Mouse (Mus musculus): ENCODE measurements around the gene Rrp12. TPM values are rescaled to one million over a fixed set of nuclear protein-coding genes. Genes with fewer than 3 reads are reported as not detected.

The Rrp12 gene
- polyA plus RNA-seq (2012; rRNA removed) = 2.4 and 3.0 TPM in 2 replicates

DNA sequence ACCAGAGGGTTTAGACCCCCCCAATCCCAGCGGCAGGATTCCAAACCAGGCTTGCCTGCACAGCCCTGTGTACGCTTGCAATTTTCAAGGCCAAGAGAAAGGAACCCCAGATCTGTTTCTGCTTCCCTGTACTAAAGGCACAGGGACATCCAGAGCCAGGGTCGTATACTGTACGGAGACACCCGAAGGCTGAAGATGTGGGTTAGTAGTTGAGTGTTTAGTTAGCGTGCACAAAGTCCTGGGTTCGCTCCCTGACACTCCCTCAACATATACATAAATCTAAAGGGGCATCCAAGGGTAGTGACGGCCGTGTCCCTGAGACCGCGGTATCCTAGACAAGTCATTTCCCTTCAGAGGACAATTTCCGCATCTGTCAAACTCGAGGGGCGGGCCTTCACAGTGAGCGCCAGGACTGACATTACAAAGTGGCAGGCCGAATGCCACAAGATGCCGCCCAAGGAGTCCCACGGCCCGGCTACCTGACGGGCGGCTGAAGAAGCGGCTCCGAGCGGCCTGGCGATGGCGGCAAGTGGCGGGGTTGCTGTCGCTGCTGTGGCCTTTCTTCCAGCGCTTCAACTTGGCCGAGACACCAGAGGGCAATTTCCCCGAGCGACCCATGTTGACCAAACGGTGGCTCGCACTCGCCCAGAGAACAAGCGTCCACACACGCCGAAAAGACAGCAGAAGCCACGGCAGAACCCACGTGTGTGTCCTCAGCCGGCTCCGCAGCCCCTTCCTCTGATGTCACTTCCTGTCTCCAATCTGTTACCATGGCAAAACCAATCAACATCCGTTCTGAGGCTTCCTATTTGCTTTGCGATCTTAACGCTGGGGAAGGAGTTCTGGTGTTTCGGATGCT is at the start of gene Rrp12:
Gene Rrp12, minus strand, starts transcription at position 714 of the 859 bp plus-strand sequence.
- Histone ChIP-seq H3K27ac (ENCODE audit: insufficient read depth, low read depth, low read length) (peak within 1 kb of the TSS; percentile 7; the same call in 1 of the 2 replicates), H3K36me3 (ENCODE audit: control insufficient read depth, insufficient read depth, low read length) (0 out of 2 replicates have a peak, but pooled peaks cover 1% of the 10 kb centered on the region), H3K4me3 (ENCODE audit: low read depth, low read length) (peak within 1 kb of the TSS; percentile 75), H3K27me3 (ENCODE audit: control insufficient read depth, insufficient read depth, low read length) (no peaks in the 10 kb centered on the region), H3K4me1 (ENCODE audit: control insufficient read depth, insufficient read depth, insufficient read length, low read length) (peaks cover 6% of the 10 kb centered on the region; the same call in 1 of the 2 replicates)
- WGBS = under 1% methylated on average over 46 of the region's 46 CpGs
- TF ChIP-seq CTCF (IDR thresholded peaks at IDR 0.05; ENCODE audit: extremely low read depth, insufficient read length, insufficient replicate concordance, low read depth, low read length) (no peak), POLR2A (IDR thresholded peaks at IDR 0.05; ENCODE audit: low read depth, low read length) (peak; percentile 13)

DNA sequence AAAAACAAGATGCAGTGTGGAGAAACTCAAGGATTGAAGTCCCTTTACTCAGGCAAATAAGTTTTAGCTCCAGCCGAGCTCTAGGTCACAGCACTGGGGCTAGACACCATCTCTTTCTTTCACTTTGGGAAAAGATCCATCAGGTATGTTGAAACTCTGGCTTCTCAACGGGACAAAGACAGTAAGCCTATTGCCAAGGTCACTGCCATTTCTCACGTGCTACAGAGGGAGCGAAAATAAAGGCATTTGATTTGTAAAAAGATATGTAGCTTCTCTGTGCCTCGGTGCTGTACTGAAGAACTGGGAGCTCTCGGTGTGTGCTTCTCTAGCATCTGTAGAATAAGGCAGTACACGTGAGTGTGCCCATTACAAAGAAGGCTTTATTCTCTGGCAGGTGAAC is 47.9 kb upstream of the Rrp12 start:
- Histone ChIP-seq H3K4me1 (ENCODE audit: control insufficient read depth, insufficient read depth, insufficient read length, low read length) (no peaks in the 10 kb centered on the region), H3K36me3 (ENCODE audit: control insufficient read depth, insufficient read depth, low read length) (peaks cover 73% of the 10 kb centered on the region)
- 82% methylated on average over 7 of the region's 7 CpGs for WGBS

DNA sequence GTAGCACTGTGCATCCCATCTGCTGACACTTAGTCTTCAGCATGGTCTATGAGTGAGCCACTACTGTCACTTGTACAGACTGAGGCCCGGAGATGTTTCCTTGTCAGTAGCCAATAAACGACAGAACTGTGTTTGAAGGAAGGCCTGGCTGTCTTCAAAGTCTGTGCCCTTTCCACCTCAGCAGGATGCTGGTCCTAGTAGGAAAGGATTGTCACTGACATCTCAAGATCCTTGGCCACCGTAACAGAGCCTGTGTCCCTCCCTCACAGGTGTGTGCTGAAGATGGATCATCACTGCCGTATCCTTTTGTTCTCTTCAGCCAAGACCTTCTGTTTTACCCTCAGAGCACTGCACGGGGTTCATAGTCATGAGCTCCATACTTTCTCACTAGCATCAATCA is 42.6 kb upstream of the Rrp12 start:
- no peaks in the 10 kb centered on the region for H3K27me3 ChIP-seq (ENCODE audit: control insufficient read depth, insufficient read depth, low read length)
- H3K4me3 ChIP-seq (ENCODE audit: low read depth, low read length) = no peak overlapping the region
- WGBS = 89% methylated on average over 5 of the region's 5 CpGs
- no peak overlapping the region for H3K27ac ChIP-seq (ENCODE audit: insufficient read depth, low read depth, low read length)
- TF ChIP-seq CTCF (IDR thresholded peaks at IDR 0.05; ENCODE audit: extremely low read depth, insufficient read length, insufficient replicate concordance, low read depth, low read length) (no peak), POLR2A (IDR thresholded peaks at IDR 0.05; ENCODE audit: low read depth, low read length) (no peak)
- no peaks in the 10 kb centered on the region; the same call in 1 of the 2 replicates for H3K4me1 ChIP-seq (ENCODE audit: control insufficient read depth, insufficient read depth, insufficient read length, low read length)
- H3K36me3 ChIP-seq (ENCODE audit: control insufficient read depth, insufficient read depth, low read length) = peaks cover 28% of the 10 kb centered on the region

More for the DNA sequence above, 47.9 kb upstream of the Rrp12 start:
- Histone ChIP-seq H3K27ac (ENCODE audit: insufficient read depth, low read depth, low read length) (no peak overlapping the region), H3K4me3 (ENCODE audit: low read depth, low read length) (no peak overlapping the region), H3K27me3 (ENCODE audit: control insufficient read depth, insufficient read depth, low read length) (no peaks in the 10 kb centered on the region)
- TF ChIP-seq POLR2A (IDR thresholded peaks at IDR 0.05; ENCODE audit: low read depth, low read length) = no peak
- no peak for TF ChIP-seq CTCF (IDR thresholded peaks at IDR 0.05; ENCODE audit: extremely low read depth, insufficient read length, insufficient replicate concordance, low read depth, low read length)

DNA sequence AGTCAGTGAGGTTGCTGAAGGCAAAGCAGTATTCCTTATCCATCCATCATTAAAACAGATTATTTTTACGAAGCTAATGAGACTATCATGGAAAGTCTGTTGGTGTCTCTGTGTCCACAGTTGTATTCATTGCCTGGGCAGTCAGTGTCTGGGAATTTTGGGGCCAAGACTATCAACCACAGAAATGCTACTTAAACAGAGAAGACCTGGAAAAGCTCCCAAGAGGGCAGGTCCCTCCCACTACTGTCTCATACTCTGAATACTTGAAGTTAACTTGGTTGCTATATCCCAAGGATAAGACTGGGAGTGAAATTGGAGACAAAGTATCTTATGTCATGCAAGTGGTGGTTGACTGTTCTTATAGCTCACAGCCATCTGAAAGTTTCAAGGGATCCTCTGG is 39.9 kb upstream of the Rrp12 start:
- Histone ChIP-seq H3K36me3 (ENCODE audit: control insufficient read depth, insufficient read depth, low read length) (peaks cover 11% of the 10 kb centered on the region), H3K4me1 (ENCODE audit: control insufficient read depth, insufficient read depth, insufficient read length, low read length) (no peaks in the 10 kb centered on the region; the same call in 1 of the 2 replicates), H3K4me3 (ENCODE audit: low read depth, low read length) (no peak overlapping the region), H3K27me3 (ENCODE audit: control insufficient read depth, insufficient read depth, low read length) (no peaks in the 10 kb centered on the region), H3K27ac (ENCODE audit: insufficient read depth, low read depth, low read length) (no peak overlapping the region)
- 79% methylated on average over 1 of the region's 1 CpGs for WGBS
- TF ChIP-seq POLR2A (IDR thresholded peaks at IDR 0.05; ENCODE audit: low read depth, low read length) (no peak), CTCF (IDR thresholded peaks at IDR 0.05; ENCODE audit: extremely low read depth, insufficient read length, insufficient replicate concordance, low read depth, low read length) (no peak)

DNA sequence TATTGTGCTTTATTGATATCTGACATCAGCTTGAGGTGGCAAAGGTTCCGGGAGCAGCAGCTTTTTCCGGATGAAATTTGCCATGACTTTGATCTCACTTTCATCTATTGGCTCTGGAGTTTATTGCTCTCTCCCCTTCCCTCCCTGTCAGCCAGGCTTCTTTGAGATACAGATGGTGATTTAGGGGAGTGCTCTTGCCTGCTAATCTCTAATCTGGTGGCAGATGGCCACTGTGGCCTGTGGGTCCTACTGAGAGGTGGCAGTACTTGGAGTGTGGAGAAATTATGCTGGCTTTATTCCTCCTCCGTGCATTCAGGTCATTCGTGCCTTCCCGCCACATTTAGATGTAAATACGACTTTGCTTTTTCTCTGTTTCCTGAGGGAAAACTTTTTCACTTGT is 38.2 kb upstream of the Rrp12 start:
- no peaks in the 10 kb centered on the region; the same call in 1 of the 2 replicates for H3K4me1 ChIP-seq (ENCODE audit: control insufficient read depth, insufficient read depth, insufficient read length, low read length)
- H3K36me3 ChIP-seq (ENCODE audit: control insufficient read depth, insufficient read depth, low read length) = no peaks in the 10 kb centered on the region; the same call in none of the 2 replicates
- H3K4me3 ChIP-seq (ENCODE audit: low read depth, low read length) = no peak overlapping the region
- H3K27me3 ChIP-seq (ENCODE audit: control insufficient read depth, insufficient read depth, low read length) = no peaks in the 10 kb centered on the region
- WGBS = 8% methylated on average over 6 of the region's 6 CpGs
- TF ChIP-seq CTCF (IDR thresholded peaks at IDR 0.05; ENCODE audit: extremely low read depth, insufficient read length, insufficient replicate concordance, low read depth, low read length) = no peak
- TF ChIP-seq POLR2A (IDR thresholded peaks at IDR 0.05; ENCODE audit: low read depth, low read length) = no peak
- no peak overlapping the region for H3K27ac ChIP-seq (ENCODE audit: insufficient read depth, low read depth, low read length)

DNA sequence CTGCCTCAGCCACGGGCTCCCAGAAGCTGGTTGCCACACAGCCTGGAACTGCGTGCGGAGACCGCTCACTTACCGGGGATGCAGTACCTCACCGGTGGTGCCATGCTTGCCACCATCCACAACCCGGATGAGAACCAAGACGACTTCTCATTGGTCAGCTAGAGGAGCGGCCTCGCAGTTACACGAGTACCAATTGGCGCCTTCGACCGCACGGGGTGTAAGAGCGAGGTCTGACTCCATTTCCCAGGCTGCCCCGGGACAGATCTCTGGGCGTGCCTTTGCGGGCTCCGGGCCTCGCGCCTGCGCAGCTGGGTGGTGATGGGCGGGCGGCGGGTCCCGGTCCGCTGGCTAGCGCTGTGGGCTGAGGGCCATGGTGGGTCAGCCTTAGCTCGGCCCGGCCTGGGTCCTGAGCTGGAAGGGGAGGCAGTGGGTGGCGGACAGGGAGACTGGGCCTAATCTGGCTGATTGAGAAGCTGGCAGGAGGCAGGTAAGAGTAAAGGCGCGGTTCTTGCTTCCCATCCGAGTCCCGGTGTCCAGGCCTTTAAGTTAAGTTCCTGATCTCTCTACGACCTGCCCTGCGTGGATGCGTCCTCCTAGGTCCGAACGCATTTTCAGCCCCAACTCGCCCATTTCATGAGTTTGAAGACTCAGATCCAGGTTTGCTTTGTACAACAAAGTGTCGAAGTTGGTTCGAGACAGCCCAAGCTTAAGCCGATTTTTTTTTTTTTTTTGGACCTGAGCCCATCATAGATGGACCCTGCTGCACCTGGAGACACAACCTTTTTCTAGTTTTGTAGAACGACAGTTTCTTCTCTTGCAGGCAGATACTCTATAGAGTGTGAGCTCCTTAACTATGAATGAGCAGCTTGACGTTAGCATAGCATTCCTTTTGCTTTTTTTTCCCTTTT is 37.5 kb upstream of the Rrp12 start, which contains the start of the genes Exosc1 and Zdhhc16:
Gene Exosc1, minus strand, starts transcription at position 245 of the 908 bp plus-strand sequence.
Gene Zdhhc16, plus strand, starts transcription at position 302 of the 908 bp plus-strand sequence.
- no peaks in the 10 kb centered on the region; the same call in 1 of the 2 replicates for H3K4me1 ChIP-seq (ENCODE audit: control insufficient read depth, insufficient read depth, insufficient read length, low read length)
- WGBS = under 1% methylated on average over 47 of the region's 47 CpGs
- TF ChIP-seq POLR2A (IDR thresholded peaks at IDR 0.05; ENCODE audit: low read depth, low read length) (peak; percentile 22; the same call in 1 of the 2 replicates), CTCF (IDR thresholded peaks at IDR 0.05; ENCODE audit: extremely low read depth, insufficient read length, insufficient replicate concordance, low read depth, low read length) (no peak)
- H3K27ac ChIP-seq (ENCODE audit: insufficient read depth, low read depth, low read length) = no peak within 1 kb of the TSS
- H3K4me3 ChIP-seq (ENCODE audit: low read depth, low read length) = peak within 1 kb of the TSS; percentile 83
- H3K27me3 ChIP-seq (ENCODE audit: control insufficient read depth, insufficient read depth, low read length) = no peaks in the 10 kb centered on the region
- no peaks in the 10 kb centered on the region; the same call in none of the 2 replicates for H3K36me3 ChIP-seq (ENCODE audit: control insufficient read depth, insufficient read depth, low read length)

All from small intestine, adult 2 months (tissue).